Mouse (Mus musculus) hindbrain, postnatal 0 days (tissue): ENCODE measurements around the gene Dnase1l3. TPM values are rescaled to one million over a fixed set of nuclear protein-coding genes. Genes with fewer than 3 reads are reported as not detected.

Source experiments
- ATAC-seq: fragments of 200-750 bp; cut with Nextera tagmentation; 2 replicates; pipeline ENCODE4 v1.8.0; 2017; ENCODE audit warnings: mild to moderate bottlenecking, moderate TSS enrichment, moderate library complexity
- DNase-seq: peaks from one replicate; pipeline ENCODE4 v3.0.0-alpha.2; 2015; ENCODE audit warnings: low spot score
- H3K27ac ChIP-seq: fragments of 300-500 bp; sonication (generic); 2 replicates; pipeline ENCODE4 v1.5.1; 2014; ENCODE audit warnings: mild to moderate bottlenecking
- H3K27me3 ChIP-seq: fragments of 300-500 bp; sonication (generic); 2 replicates; pipeline ENCODE4 v1.6.1; 2014; ENCODE audit warnings: low read length, mixed read lengths; ENCODE audit not compliant: insufficient read depth
- H3K36me3 ChIP-seq: fragments of 300-500 bp; sonication (generic); 2 replicates; pipeline ENCODE4 v1.6.1; 2014; ENCODE audit warnings: low read length, mixed read lengths; ENCODE audit not compliant: insufficient read depth
- H3K4me1 ChIP-seq: fragments of 300-500 bp; sonication (generic); 2 replicates; pipeline ENCODE4 v1.6.1; 2014; ENCODE audit warnings: antibody characterized with exemption, low read length, mixed read lengths; ENCODE audit not compliant: insufficient read depth
- H3K4me2 ChIP-seq: fragments of 300-500 bp; sonication (generic); 2 replicates; pipeline ENCODE4 v1.6.1; 2014; ENCODE audit warnings: low read depth, mild to moderate bottlenecking, low read length, moderate library complexity, mixed read lengths
- H3K4me3 ChIP-seq: fragments of 300-500 bp; sonication (generic); 2 replicates; pipeline ENCODE4 v1.5.1; 2014; ENCODE audit warnings: low read length
- H3K9ac ChIP-seq: fragments of 300-500 bp; sonication (generic); replicated peaks from 2 replicates; pipeline ENCODE4 v1.6.1; 2014; ENCODE audit warnings: mild to moderate bottlenecking, low read length, moderate library complexity, mixed read lengths
- H3K9me3 ChIP-seq: fragments of 300-500 bp; sonication (generic); 2 replicates; pipeline ENCODE4 v1.6.1; 2016; ENCODE audit warnings: low read length, mixed read lengths
- CTCF ChIP-seq: IDR thresholded peaks from 2 replicates; pipeline ENCODE4 v1.5.1; 2016; ENCODE audit warnings: antibody characterized with exemption, control low read depth, low read depth
- WGBS: fragments of 180-500 bp; shearing (Covaris S2); extraction: QIAGEN DNeasy Blood & Tissue Kit; methylation state at CpG from one replicate; pipeline ENCODE4 v1.1.7; 2014; 5-methylcytosine and 5-hydroxymethylcytosine counted together
- polyA plus RNA-seq: library from polyadenylated mRNA; unstranded; fragments of >200 nt; fragmentation: Nextera tagmentation; extraction: Ambion mirVana; gene quantifications from 2 replicates; pipeline ENCODE4 v1.2.1, GENCODE M21; 2015
- total RNA-seq: library from RNA; depleted of rRNA; stranded (reverse); fragments of >200 nt; gene quantifications from 2 replicates; pipeline ENCODE4 v1.2.3, GENCODE M21; 2014; rRNA removed

The Dnase1l3 gene
- total RNA-seq = not detected in 2 replicates
- 0.05 and 0.09 TPM in 2 replicates for polyA plus RNA-seq

- no peaks in the 10 kb centered on the region for H3K27me3 ChIP-seq
- no peak within 1 kb of the TSS for H3K4me2 ChIP-seq
- no peaks in the 10 kb centered on the region for H3K36me3 ChIP-seq
- no peak within 1 kb of the TSS for H3K27ac ChIP-seq
- ATAC-seq (no peak), DNase-seq (peak; percentile 40)
- H3K4me1 ChIP-seq = 0 out of 2 replicates have a peak, but pooled peaks cover 3% of the 10 kb centered on the region
- no peak within 1 kb of the TSS for H3K4me3 ChIP-seq
- 74% methylated on average over 8 of the region's 8 CpGs for WGBS
- peak; percentile 56 for TF ChIP-seq CTCF
- H3K9me3 ChIP-seq = no peaks in the 10 kb centered on the region
- no peak within 1 kb of the TSS for H3K9ac ChIP-seq
Observed at GRCm38 (mm10) chr14:7994271-7994767, at the start of gene Dnase1l3. Dnase1l3 (minus strand) TSS chr14:7994573.

DNA sequence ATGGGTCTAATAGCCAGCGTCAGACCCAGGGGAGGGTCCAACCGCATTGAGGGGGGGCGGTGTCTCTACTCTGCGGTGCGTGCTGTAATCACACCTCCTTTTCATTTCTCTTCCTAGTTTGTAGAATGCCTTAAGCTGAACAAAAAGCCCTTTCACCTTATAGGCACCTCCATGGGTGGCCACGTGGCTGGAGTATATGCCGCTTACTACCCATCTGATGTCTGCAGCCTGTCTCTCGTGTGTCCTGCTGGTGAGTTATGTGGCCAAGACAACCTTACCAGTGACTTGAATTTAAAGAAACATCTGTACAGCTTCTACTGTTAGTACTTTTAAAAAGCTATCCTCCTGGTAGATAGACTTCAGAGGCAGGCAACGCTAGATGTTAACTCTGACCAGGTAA is 48.2 kb upstream of the Dnase1l3 start:
- Histone ChIP-seq H3K4me3 (no peak overlapping the region), H3K4me2 (no peak overlapping the region), H3K27me3 (no peaks in the 10 kb centered on the region), H3K36me3 (peaks cover 11% of the 10 kb centered on the region; the same call in 1 of the 2 replicates), H3K9ac (no peak overlapping the region), H3K4me1 (no peaks in the 10 kb centered on the region), H3K27ac (no peak overlapping the region), H3K9me3 (no peaks in the 10 kb centered on the region)
- no peak for DNase-seq
- ATAC-seq = no peak
- no peak for TF ChIP-seq CTCF
- 92% methylated on average over 9 of the region's 9 CpGs for WGBS

- 89% methylated on average over 2 of the region's 2 CpGs for WGBS
- Histone ChIP-seq H3K4me3 (no peak overlapping the region), H3K27ac (no peak overlapping the region), H3K9ac (no peak overlapping the region), H3K36me3 (peaks cover 6% of the 10 kb centered on the region; the same call in 1 of the 2 replicates), H3K4me2 (no peak overlapping the region), H3K9me3 (no peaks in the 10 kb centered on the region), H3K4me1 (no peaks in the 10 kb centered on the region), H3K27me3 (no peaks in the 10 kb centered on the region)
- ATAC-seq = no peak
- no peak for TF ChIP-seq CTCF
- DNase-seq = no peak
Observed at GRCm38 (mm10) chr14:8042120-8042519, 47.7 kb upstream of the Dnase1l3 start.

GRCm38 (mm10) chr14:8040911-8041678 is 46.7 kb upstream of the Dnase1l3 start:
- H3K9ac ChIP-seq = no peak overlapping the region
- 0 out of 2 replicates have a peak, but pooled peaks cover 5% of the 10 kb centered on the region for H3K36me3 ChIP-seq
- TF ChIP-seq CTCF = no peak
- H3K27me3 ChIP-seq = no peaks in the 10 kb centered on the region
- H3K4me2 ChIP-seq = no peak overlapping the region
- no peaks in the 10 kb centered on the region for H3K9me3 ChIP-seq
- WGBS = 90% methylated on average over 12 of the region's 12 CpGs
- no peak overlapping the region for H3K4me3 ChIP-seq
- no peaks in the 10 kb centered on the region for H3K4me1 ChIP-seq
- DNase-seq = no peak
- no peak overlapping the region for H3K27ac ChIP-seq
- no peak for ATAC-seq

GRCm38 (mm10) chr14:8040179-8040578 is 45.8 kb upstream of the Dnase1l3 start:
- H3K36me3 ChIP-seq = 0 out of 2 replicates have a peak, but pooled peaks cover 5% of the 10 kb centered on the region
- ATAC-seq (no peak), DNase-seq (no peak)
- no peak overlapping the region for H3K27ac ChIP-seq
- no peak overlapping the region for H3K4me2 ChIP-seq
- no peak overlapping the region for H3K4me3 ChIP-seq
- 75% methylated on average over 3 of the region's 3 CpGs for WGBS
- H3K4me1 ChIP-seq = no peaks in the 10 kb centered on the region
- no peaks in the 10 kb centered on the region for H3K27me3 ChIP-seq
- no peak for TF ChIP-seq CTCF
- H3K9me3 ChIP-seq = no peaks in the 10 kb centered on the region
- H3K9ac ChIP-seq = no peak overlapping the region

DNA sequence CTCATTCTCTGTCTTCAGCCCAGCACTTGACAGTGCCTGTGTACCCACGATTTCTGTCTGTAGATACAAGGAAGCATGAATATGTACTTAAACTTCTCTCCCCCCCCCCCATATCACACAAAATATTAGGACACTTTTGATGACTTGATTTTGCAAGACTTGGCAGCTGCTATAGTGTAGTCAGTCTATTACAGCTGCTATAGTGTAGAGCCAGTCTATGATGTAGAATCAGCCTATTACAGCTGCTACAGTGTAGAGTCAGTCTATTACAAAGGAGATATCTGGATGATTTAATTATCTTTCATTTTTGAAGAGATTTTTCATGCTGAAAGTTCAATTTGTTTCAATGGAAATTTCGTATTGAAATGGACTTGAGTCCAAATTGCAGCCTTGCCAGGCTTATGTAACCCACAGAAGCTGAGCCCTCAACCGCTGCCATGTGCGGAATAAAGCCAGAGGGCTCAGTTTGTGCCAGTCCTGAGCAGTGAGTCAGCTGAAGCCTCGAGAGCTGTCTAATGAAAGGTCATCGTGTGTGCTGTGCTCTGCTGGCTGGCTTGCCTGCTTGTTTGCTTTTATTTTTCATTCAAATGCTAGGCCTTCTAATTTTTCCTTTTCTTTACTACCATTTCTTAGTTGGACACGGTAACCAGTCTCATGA is 44.5 kb upstream of the Dnase1l3 start:
- H3K4me2 ChIP-seq = no peak overlapping the region
- no peaks in the 10 kb centered on the region for H3K9me3 ChIP-seq
- 0 out of 2 replicates have a peak, but pooled peaks cover 5% of the 10 kb centered on the region for H3K36me3 ChIP-seq
- H3K4me1 ChIP-seq = no peaks in the 10 kb centered on the region
- no peak for ATAC-seq
- H3K4me3 ChIP-seq = no peak overlapping the region
- TF ChIP-seq CTCF = no peak
- no peak overlapping the region for H3K27ac ChIP-seq
- H3K9ac ChIP-seq = no peak overlapping the region
- H3K27me3 ChIP-seq = no peaks in the 10 kb centered on the region
- 68% methylated on average over 7 of the region's 7 CpGs for WGBS
- peak; percentile 35 for DNase-seq

DNA sequence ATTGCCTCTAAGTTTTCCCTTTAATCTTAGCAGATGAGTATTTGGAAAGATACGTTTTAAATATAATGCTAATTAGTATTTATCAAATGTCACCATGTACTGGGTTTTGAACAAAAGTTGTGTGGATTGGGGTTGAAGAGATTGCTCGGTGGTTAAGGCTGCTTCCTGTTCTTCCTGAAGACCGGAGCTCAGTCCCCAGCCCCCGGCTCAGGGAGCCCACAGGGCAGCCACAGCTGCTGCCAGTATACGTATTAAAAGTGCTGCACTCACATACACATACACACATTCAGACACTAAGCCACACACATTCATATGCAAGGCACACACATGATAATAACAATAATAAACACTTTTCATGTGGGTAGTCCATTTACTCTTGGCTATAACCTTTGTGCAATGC is 43.8 kb upstream of the Dnase1l3 start:
- 0 out of 2 replicates have a peak, but pooled peaks cover 2% of the 10 kb centered on the region for H3K36me3 ChIP-seq
- DNase-seq (no peak), ATAC-seq (no peak)
- TF ChIP-seq CTCF = no peak
- H3K27me3 ChIP-seq = no peaks in the 10 kb centered on the region
- 75% methylated on average over 5 of the region's 5 CpGs for WGBS
- no peaks in the 10 kb centered on the region for H3K4me1 ChIP-seq
- no peak overlapping the region for H3K9ac ChIP-seq
- no peak overlapping the region for H3K4me2 ChIP-seq
- H3K9me3 ChIP-seq = no peaks in the 10 kb centered on the region
- no peak overlapping the region for H3K27ac ChIP-seq
- H3K4me3 ChIP-seq = no peak overlapping the region
